Mouse (Mus musculus) limb, embryonic 13.5 days (tissue): ENCODE results near the gene Coro2b. TPM values are rescaled to one million over a fixed set of nuclear protein-coding genes. Genes with fewer than 3 reads are reported as not detected.
A peak's percentile ranks its signal among the peaks of the same experiment; 100 is the strongest.

Experiments used
- ATAC-seq: fragments of 200-750 bp; cut with Nextera tagmentation; 2 replicates; pipeline ENCODE4 v1.8.0; 2017; ENCODE audit warnings: low read depth, moderate number of reproducible peaks, moderate TSS enrichment; ENCODE audit not compliant: low FRiP score
- H3K27ac ChIP-seq: fragments of 300-500 bp; sonication (generic); 2 replicates; pipeline ENCODE4 v1.5.1; 2015; ENCODE audit warnings: inconsistent platforms, mild to moderate bottlenecking, moderate library complexity
- H3K27me3 ChIP-seq: fragments of 300-500 bp; sonication (generic); 2 replicates; pipeline ENCODE4 v1.6.1; 2015; ENCODE audit warnings: mild to moderate bottlenecking, inconsistent platforms
- H3K36me3 ChIP-seq: fragments of 300-500 bp; sonication (generic); 2 replicates; pipeline ENCODE4 v1.6.1; 2015; ENCODE audit warnings: inconsistent platforms, mild to moderate bottlenecking, moderate library complexity
- H3K4me1 ChIP-seq: fragments of 300-500 bp; sonication (generic); 2 replicates; pipeline ENCODE4 v1.6.1; 2015; ENCODE audit warnings: inconsistent platforms
- H3K4me2 ChIP-seq: fragments of 300-500 bp; sonication (generic); replicated peaks from 2 replicates; pipeline ENCODE4 v1.6.1; 2015; ENCODE audit warnings: inconsistent platforms, mild to moderate bottlenecking, moderate library complexity
- H3K4me3 ChIP-seq: fragments of 300-500 bp; sonication (generic); 2 replicates; pipeline ENCODE4 v1.5.1; 2015; ENCODE audit warnings: moderate library complexity, mild to moderate bottlenecking, inconsistent platforms
- H3K9ac ChIP-seq: fragments of 300-500 bp; sonication (generic); 2 replicates; pipeline ENCODE4 v1.6.1; 2015; ENCODE audit warnings: mild to moderate bottlenecking, inconsistent platforms
- H3K9me3 ChIP-seq: fragments of 300-500 bp; sonication (generic); 2 replicates; pipeline ENCODE4 v1.6.1; 2016; ENCODE audit warnings: inconsistent platforms
- WGBS: fragments of 180-500 bp; shearing (Covaris S2); methylation state at CpG from one replicate; pipeline ENCODE4 v1.1.7; 2015; 5-methylcytosine and 5-hydroxymethylcytosine counted together
- polyA plus RNA-seq: library from polyadenylated mRNA; unstranded; fragments of >200 nt; fragmentation: Nextera tagmentation; extraction: Ambion mirVana; gene quantifications from 2 replicates; pipeline ENCODE4 v1.2.1, GENCODE M21; 2015

Coro2b gene
- polyA plus RNA-seq, 1 experiment from 2014 or later, result 8.5 TPM

DNA sequence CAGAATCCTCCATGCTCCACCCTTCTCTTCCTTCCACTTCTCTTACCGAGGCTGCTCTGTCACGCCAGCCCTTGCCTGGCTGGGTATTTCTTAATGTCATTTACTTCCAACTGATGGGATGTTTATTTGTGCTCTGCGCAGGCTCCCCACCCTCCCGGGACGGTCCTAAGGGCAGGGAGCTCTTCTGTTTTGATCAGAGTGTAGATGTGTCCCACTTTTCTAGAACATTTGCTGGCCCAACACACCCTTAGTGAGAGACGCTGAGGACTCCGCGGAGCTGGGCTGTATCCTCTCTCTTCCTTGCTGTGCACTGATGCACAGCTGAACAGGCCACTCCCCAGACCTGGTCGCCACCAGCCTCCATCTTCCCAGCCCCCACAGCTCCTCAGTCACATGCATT is 15.3 kb downstream of the Coro2b start:
- H3K27ac ChIP-seq, result no peak overlapping the region
- no peak overlapping the region for H3K4me3 ChIP-seq
- no peaks in the 10 kb centered on the region for H3K9me3 ChIP-seq
- ATAC-seq, result no peak
- WGBS, result 58% methylated on average over 9 of the region's 9 CpGs
- H3K9ac ChIP-seq, result no peak overlapping the region
- peaks cover 51% of the 10 kb centered on the region for H3K4me1 ChIP-seq
- no peak overlapping the region for H3K4me2 ChIP-seq
- H3K36me3 ChIP-seq, result no peaks in the 10 kb centered on the region
- H3K27me3 ChIP-seq, result peaks cover 23% of the 10 kb centered on the region

DNA sequence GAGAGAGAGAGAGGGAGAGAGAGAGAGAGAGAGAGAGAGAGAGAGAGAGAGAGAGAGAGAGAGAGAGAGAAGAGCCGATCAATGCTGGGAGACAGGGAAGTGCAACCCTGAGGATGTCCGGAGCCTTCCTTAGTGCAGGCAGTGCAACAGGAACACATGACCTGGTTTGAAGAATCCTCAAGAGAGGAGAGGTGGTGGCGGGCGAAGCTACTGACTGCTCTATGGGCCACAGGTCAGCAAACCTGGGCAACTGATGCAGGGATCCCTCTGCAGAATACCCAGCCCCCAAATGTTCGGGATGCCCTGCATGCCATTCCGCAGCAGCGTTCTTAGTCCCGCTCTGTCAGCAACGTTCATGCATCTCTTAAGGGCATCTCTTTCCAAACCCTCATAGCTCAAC is 15.9 kb downstream of the Coro2b start:
- Histone ChIP-seq H3K27ac (no peak overlapping the region), H3K4me2 (no peak overlapping the region), H3K9ac (no peak overlapping the region), H3K4me1 (peaks cover 45% of the 10 kb centered on the region), H3K36me3 (no peaks in the 10 kb centered on the region), H3K27me3 (peaks cover 23% of the 10 kb centered on the region), H3K9me3 (no peaks in the 10 kb centered on the region), H3K4me3 (no peak overlapping the region)
- WGBS, result 62% methylated on average over 9 of the region's 9 CpGs
- no peak for ATAC-seq

DNA sequence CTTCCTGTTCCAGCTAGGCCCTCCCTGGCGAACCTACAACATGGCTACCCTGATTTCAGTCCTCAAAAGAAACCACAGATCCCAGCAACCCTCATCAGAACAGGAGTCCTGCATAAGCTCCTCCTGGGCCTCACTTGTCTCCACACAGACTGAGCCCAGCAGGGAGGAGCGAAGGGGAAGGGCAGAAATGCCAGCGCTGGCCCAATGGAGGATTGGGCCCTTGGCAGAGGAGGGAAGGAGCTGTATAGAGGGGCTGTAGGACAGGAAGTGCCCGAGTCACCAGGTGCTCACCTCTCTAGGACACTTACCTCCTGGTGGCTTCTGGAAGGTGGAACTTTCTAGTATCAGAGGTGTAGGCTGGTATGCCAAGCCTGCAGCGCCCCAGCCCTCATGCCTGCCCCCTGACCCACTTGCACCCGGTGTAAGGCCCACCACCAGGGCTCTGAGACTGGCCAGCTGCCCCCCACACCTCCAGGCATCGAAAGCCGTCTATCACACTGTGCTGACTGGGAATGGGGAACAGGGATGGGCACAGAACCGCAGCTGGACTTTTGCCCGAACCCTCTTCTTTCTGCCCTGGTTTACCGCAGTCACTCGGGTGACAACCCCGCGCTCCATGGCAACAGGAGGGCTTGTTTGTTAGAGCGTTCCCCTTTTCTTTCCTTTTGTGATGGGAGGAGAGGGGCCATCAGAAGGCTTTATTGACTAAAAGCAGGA is 16.9 kb downstream of the Coro2b start:
- Histone ChIP-seq H3K27ac (no peak overlapping the region), H3K4me3 (no peak overlapping the region), H3K36me3 (no peaks in the 10 kb centered on the region), H3K27me3 (peaks cover 23% of the 10 kb centered on the region), H3K4me1 (peaks cover 39% of the 10 kb centered on the region), H3K9me3 (no peaks in the 10 kb centered on the region), H3K4me2 (no peak overlapping the region), H3K9ac (no peak overlapping the region)
- 81% methylated on average over 15 of the region's 15 CpGs for WGBS
- ATAC-seq, result no peak

DNA sequence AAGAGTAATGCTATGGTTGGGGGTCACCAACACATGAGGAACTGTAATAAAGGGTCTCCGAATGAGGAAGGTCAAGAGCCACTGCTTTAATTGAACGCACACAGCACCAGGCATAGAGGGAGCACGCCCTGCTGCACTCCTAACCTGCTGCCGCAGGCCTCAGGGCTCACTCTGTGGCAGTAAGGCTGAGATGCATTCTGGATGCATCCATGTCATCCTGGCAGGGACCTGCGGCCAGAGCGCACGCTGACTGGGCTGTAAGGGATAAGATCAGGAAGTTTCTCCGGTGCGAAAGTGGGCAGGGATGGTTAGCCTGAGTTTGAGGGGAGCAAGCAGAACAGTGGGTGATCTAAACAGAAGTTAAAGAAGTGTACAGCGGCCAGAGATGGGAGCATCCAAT is 17.5 kb downstream of the Coro2b start:
- WGBS, result 88% methylated on average over 10 of the region's 10 CpGs
- H3K27ac ChIP-seq, result no peak overlapping the region

DNA sequence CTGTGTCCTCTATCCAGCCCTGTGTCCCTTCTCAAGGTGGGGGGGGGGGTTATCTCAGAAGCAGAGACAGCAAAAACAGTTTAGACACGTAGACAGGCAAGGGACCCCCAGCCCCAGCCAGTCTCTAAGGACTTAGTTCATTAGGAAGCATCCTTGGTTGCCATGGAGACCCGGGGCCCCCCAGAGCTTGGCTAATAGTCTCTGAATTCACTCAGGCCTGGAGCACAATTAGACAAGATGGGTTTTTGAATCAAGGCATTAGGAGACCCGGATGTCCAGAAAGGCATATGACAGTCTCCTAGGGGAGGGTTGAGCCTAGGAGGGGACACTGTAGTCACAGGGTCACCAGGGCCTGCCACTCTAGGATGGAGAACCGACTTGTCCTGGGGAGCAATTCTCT is 18.3 kb downstream of the Coro2b start:
- H3K36me3 ChIP-seq, result no peaks in the 10 kb centered on the region
- peaks cover 42% of the 10 kb centered on the region for H3K4me1 ChIP-seq
- 51% methylated on average over 4 of the region's 4 CpGs for WGBS

More for the DNA sequence above, 17.5 kb downstream of the Coro2b start:
- Histone ChIP-seq H3K4me1 (peaks cover 39% of the 10 kb centered on the region), H3K9ac (no peak overlapping the region), H3K36me3 (no peaks in the 10 kb centered on the region), H3K4me3 (no peak overlapping the region), H3K4me2 (no peak overlapping the region), H3K27me3 (peaks cover 23% of the 10 kb centered on the region), H3K9me3 (no peaks in the 10 kb centered on the region)
- no peak for ATAC-seq

DNA sequence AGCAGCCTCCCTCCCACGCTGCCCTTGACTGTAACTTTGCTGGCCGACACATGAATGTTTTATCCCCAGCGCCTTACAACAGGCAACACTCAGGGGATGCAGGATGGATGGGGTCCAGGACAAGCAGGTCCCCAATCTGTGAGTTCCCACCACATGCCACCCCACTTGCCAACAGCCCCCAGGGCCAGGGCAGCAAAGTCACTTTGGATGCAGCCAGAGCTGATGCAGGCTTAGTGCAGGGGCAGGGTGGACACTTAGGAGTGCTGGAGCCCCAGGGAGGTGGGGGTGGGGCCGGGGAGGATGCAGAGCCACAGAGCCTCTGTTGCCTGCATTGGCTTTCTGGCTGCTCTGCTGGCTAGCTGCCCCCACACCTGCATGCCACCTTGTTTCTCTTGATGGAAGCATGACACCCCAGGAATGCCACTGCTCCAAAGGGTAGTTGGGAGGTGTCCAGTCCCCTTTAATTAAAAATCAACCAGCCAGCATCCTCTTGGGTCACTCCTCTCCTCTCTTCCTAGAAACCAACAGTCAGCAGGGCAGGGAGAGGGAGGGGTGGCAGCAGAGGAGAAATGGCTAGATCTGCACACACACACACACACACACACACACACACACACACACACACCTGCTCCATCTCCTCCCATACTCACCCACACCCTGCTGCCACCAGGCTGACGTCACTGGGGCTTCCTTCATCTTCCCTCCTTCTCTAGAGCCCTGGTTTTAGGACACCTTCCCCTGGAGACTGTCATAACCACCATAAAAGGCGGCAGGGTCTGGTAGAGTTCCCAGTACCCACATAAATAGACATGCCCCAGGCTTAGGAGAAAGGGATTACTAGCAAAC is 19.5 kb downstream of the Coro2b start:
- H3K27me3 ChIP-seq, result peaks cover 3% of the 10 kb centered on the region
- no peak overlapping the region for H3K9ac ChIP-seq
- no peak overlapping the region for H3K27ac ChIP-seq
- H3K4me3 ChIP-seq, result no peak overlapping the region
- no peak overlapping the region for H3K4me2 ChIP-seq
- 63% methylated on average over 6 of the region's 6 CpGs for WGBS
- H3K9me3 ChIP-seq, result no peaks in the 10 kb centered on the region
- no peak for ATAC-seq
- H3K4me1 ChIP-seq, result peaks cover 36% of the 10 kb centered on the region
- no peaks in the 10 kb centered on the region for H3K36me3 ChIP-seq

More for the DNA sequence above, 18.3 kb downstream of the Coro2b start:
- no peak overlapping the region for H3K27ac ChIP-seq
- H3K4me2 ChIP-seq, result no peak overlapping the region
- no peak overlapping the region for H3K9ac ChIP-seq
- no peak for ATAC-seq
- H3K9me3 ChIP-seq, result no peaks in the 10 kb centered on the region
- H3K27me3 ChIP-seq, result peaks cover 16% of the 10 kb centered on the region
- H3K4me3 ChIP-seq, result no peak overlapping the region

DNA sequence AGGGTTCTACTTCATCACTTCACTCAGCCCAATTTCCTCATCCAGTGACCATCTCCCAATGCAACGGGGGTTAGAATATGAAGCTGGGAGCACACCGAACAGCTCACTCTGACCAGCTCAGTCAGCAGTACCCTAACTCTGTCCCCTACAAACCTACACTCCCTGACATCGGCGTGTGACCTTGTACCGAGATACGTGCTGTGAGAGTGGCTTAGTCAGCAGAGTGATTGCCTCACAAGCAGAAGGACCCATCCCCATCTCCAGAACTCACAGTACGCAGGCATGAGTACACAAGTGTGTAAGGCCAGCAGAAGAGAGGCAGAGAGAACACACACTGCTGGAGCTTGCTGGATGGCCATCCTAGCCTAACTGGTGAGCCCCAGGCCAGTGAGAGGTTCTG is 21.7 kb downstream of the Coro2b start:
- no peaks in the 10 kb centered on the region for H3K9me3 ChIP-seq
- H3K4me1 ChIP-seq, result peaks cover 33% of the 10 kb centered on the region
- ATAC-seq, result no peak

DNA sequence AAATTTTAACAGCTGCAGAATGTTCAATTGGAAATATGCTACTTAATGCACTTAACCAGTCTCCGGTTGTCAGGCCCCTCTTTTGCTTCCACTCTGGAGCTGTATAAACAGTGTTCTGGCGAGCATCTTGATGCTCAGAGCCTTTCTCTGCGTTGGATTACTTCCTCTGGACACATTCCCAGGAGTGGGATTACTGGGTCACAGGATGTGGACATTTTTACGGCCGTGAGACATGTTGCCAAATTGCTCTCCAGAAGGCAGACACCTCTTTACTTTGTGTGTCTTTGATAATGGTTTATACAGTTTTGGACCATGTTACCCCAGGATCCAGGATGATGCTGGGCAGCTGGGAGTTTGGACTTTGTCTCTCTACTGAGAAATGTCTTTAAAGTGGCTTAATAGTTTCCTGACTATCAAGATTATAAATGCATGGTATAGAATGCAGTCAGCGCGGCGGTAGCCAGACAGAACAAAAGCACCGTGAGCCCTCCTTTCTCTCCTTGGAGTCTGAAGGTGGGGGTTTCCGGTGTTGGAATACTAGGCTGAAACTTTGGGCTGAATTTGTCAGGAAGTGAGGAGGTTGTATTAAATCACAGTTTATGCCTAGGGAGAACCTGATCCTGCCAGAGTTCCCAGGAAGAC is 23.2 kb downstream of the Coro2b start:
- Histone ChIP-seq H3K27ac (peak overlapping the region; percentile 39; the same call in 1 of the 2 replicates), H3K4me1 (peaks cover 27% of the 10 kb centered on the region), H3K4me3 (no peak overlapping the region), H3K36me3 (no peaks in the 10 kb centered on the region), H3K4me2 (peak overlapping the region; percentile 19; the same call in 1 of the 2 replicates), H3K9ac (no peak overlapping the region), H3K27me3 (no peaks in the 10 kb centered on the region), H3K9me3 (no peaks in the 10 kb centered on the region)
- 33% methylated on average over 10 of the region's 10 CpGs for WGBS
- ATAC-seq, result peak; percentile 57; the same call in 1 of the 2 replicates

More for the DNA sequence above, 21.7 kb downstream of the Coro2b start:
- Histone ChIP-seq H3K27ac (no peak overlapping the region), H3K4me3 (no peak overlapping the region), H3K36me3 (no peaks in the 10 kb centered on the region), H3K9ac (no peak overlapping the region), H3K4me2 (no peak overlapping the region), H3K27me3 (no peaks in the 10 kb centered on the region)
- WGBS, result 91% methylated on average over 7 of the region's 7 CpGs

DNA sequence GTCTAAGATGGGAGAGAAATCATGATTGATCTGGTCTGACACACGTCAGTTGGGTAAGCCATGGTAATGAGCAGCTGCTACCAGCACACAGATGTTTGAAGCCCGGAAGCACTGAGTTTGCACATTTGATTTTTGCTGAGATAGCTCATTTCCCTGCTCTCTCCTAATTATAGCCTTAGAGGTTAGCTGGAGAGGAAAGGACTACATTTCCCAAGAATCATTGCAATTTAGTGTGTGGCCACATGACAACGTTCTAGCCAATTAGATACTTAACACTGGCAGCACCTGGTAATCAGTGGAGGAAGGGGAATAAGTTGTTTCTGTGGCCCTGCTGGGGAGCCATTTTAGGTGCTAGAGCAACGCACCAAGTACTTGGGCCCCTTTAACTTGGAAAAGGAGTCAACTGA is 26.3 kb downstream of the Coro2b start:
- Histone ChIP-seq H3K27ac (no peak overlapping the region), H3K9me3 (no peaks in the 10 kb centered on the region), H3K36me3 (no peaks in the 10 kb centered on the region), H3K4me2 (no peak overlapping the region), H3K9ac (no peak overlapping the region), H3K4me3 (no peak overlapping the region), H3K4me1 (peaks cover 27% of the 10 kb centered on the region), H3K27me3 (no peaks in the 10 kb centered on the region)
- ATAC-seq, result no peak
- 48% methylated on average over 4 of the region's 4 CpGs for WGBS

DNA sequence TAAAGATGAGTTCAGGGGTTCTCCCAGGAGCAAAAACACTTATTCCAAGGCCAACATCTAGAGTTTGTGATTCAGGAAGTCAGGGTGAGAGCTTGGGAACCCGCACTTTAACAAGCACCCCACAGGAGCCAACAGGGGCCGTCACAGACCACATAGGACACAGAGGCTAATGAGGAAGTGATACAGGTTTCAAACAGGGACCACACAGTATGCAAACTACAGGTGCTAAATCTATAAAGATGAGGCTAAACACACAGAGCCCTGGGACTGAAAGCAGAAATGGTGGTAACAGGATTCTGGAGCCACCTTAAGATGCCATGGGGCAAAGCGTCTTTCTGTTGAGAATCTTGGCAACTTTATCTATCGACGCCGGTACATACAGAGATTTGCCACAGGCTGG is 27.2 kb downstream of the Coro2b start:
- 72% methylated on average over 6 of the region's 6 CpGs for WGBS
- H3K27ac ChIP-seq, result no peak overlapping the region
- no peak overlapping the region for H3K4me2 ChIP-seq
- H3K9ac ChIP-seq, result no peak overlapping the region
- no peak for ATAC-seq
- H3K4me1 ChIP-seq, result peaks cover 27% of the 10 kb centered on the region
- no peaks in the 10 kb centered on the region for H3K9me3 ChIP-seq
- no peaks in the 10 kb centered on the region for H3K36me3 ChIP-seq
- no peaks in the 10 kb centered on the region for H3K27me3 ChIP-seq
- no peak overlapping the region for H3K4me3 ChIP-seq

DNA sequence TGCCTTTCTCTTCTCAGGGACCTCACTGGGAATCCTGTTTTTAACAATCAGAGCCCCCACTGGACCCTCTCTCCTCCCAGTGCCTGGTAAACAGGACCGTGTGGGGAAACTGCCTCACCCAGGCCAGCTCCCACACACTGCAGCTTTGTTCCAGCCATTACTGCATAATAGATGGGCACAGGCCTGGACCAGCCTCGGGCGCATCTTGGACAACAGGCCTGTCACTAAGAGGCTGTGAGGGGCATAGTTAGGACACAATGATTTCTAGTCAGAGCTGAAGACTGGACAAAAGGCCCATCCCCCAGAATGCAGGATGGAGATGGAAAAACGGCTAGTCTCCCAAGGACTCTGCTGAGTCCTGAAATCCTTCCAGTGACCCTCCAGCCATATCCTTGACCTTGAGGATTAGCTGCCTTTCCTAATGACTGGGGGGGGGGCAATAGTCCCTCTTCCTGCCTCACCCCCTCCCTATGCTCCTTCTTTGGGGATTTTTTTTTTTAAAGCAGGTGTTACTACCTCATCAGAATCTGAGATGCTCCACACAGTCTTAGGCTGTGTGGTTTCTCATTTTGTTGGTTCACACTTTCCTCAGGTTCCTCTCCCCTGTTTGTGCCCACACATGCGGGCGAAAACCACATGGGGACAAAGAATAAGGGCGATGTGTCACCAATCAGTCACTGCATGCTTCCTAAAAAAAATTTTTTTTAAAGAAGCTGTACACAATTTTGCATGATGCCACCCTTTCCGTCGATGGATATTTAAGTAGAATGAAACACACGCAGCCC is 27.9 kb downstream of the Coro2b start:
- 75% methylated on average over 10 of the region's 10 CpGs for WGBS
- Histone ChIP-seq H3K36me3 (no peaks in the 10 kb centered on the region), H3K4me2 (no peak overlapping the region), H3K4me3 (no peak overlapping the region), H3K9me3 (no peaks in the 10 kb centered on the region), H3K27me3 (no peaks in the 10 kb centered on the region), H3K4me1 (peaks cover 23% of the 10 kb centered on the region), H3K27ac (no peak overlapping the region), H3K9ac (no peak overlapping the region)
- ATAC-seq, result no peak
